Mouse (Mus musculus) spleen, postnatal 10 days (tissue): ENCODE data around the gene Pkd1.

Experiments
- DNase-seq, 2 experiments: peaks; one replicate each; pipeline ENCODE4 v3.0.0; 2021 to 2022; ENCODE audit warnings: low spot score in 2 of 2

Pkd1 gene

GRCm38 (mm10) chr17:24549618-24550415, at the start of gene Pkd1:
Pkd1 (plus strand) TSS chr17:24549834.
- DNase-seq = peak; percentile 99

DNA sequence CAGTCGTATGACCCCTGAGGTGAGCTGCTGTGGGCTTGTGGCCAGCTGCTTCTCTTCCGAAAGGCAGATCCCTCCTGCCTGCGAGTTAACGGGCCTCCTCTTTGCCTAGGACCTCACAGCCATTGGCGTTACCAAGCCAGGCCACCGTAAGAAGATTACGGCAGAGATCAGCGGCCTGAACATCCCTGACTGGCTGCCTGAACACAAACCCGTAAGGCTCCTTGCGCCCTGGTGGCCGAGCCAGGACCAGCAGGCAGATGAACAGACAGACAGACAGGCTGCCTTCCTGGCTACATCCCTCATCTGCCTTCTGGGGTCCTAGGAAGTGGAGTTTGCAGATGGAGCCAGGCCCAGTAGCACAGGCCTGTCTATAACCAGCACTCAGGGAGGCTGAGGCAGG, 47.4 kb upstream of the Pkd1 start:
- DNase-seq = peak in 1 of 2 experiments; percentile 45

- no peak for DNase-seq
Observed at GRCm38 (mm10) chr17:24504085-24504484, 45.5 kb upstream of the Pkd1 start.

DNA sequence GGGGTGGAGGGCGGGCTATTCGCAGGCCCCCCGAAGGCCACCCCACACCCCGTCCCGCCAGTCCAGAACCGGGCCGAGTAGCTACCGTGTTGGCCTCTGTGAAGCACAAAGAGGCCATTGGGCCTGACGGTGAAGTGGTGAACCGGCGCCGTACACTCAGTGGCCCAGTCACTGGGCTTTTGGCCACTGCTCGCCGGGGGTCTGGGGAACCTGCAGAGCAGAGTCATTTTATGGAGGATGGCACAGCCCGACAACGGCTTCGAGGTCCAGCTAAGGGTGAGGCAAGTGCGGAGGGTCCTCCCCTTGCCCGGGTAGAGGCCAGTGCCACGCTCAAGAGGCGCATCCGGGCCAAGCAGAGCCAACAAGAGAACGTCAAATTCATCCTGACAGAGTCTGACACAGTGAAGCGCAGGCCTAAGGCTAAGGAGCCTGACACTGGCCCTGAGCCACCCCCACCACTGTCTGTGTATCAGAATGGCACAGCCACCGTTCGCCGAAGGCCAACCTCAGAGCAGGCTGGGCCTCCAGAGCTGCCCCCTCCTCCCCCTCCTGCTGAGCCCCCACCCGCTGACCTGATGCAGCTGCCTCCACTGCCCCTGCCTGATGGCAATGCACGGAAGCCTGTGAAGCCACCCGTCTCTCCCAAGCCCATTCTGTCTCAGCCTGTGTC, 44.2 kb upstream of the Pkd1 start:
- DNase-seq = no peak

DNA sequence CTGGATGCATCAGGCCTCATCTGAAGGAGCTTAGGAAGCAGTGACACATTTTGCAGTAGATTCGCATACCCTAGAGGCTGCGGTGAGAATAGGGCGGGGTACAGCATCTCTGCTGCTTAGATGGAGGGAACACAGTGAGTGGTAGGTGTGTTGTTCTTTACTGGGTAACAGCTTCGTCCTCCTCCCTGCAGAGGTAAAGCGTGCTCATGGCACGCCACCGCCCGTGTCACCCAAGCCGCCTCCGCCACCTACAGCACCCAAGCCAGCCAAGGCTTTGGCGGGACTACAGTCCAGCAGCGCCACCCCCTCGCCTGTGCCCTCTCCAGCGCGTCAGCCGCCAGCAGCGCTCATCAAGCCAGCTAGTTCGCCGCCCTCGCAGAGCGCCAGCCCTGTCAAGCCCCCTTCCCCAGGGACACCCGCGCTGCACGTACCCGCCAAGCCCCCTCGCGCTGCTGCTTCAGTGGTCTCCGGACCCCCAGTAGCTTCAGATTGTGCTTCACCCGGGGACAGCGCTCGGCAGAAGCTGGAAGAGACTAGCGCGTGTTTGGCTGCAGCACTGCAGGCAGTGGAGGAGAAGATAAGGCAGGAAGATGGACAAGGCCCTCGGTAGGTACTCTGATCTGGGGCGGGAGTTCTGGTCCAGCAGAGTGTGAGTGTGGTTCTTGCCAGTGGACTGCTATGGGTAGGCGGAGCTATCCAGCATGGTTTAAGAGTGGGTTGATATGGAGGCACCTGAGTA, 43.1 kb upstream of the Pkd1 start:
- no peak for DNase-seq

GRCm38 (mm10) chr17:24507129-24507664, 42.4 kb upstream of the Pkd1 start:
- no peak for DNase-seq

GRCm38 (mm10) chr17:24507806-24508460, 41.7 kb upstream of the Pkd1 start:
- DNase-seq = no peak

GRCm38 (mm10) chr17:24513609-24514008, 36.0 kb upstream of the Pkd1 start:
- peak in 1 of 2 experiments; percentile 62 for DNase-seq

DNA sequence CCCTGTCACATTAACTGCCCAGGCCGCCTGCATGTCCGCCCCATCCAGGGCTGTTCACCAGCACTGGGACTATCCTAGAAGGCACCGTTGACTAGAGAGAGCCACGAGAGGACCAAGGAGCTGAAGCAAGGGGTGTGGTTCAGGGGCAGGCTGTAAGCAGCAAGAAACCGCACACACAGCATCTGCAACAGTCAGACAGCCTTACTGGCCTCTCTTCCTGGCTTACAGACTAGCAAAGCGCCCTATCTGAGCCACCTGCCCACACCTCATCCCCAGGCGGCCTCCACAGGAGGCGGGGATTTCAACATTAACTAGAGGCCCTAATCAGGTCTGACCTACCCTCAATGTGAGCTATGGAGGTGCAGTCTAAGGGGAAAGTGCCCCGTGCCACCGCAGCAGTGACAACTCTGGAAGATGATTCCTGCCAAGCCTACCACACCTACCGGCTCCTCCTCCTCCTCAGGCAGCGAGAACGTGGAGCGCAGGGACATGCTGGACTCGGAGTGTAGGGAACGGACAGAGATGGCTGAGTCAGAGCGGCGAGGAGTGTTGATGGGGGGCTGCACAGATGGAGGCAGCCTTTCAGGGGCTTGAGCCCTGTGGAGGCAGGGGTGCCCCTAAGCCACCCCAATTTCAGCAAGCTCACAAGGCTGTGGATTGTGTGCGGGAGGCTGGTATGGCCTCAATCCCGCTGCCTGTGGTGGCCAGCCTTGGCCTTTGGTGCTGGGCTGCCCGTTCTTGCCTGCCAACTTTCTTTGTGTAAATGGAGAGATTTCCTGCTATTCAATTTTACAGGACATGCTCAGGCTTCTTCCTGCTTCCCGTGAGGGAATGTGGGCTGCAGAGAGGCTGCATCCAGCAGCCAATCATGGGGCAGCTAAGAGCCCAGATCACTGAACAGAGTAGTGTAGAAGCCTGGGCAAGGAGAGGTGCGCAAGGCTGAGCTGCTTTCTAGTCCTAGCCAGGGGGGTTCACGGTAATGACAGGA, 35.1 kb upstream of the Pkd1 start:
- no peak for DNase-seq

- no peak for DNase-seq
Observed at GRCm38 (mm10) chr17:24520450-24520849, 29.2 kb upstream of the Pkd1 start.

DNA sequence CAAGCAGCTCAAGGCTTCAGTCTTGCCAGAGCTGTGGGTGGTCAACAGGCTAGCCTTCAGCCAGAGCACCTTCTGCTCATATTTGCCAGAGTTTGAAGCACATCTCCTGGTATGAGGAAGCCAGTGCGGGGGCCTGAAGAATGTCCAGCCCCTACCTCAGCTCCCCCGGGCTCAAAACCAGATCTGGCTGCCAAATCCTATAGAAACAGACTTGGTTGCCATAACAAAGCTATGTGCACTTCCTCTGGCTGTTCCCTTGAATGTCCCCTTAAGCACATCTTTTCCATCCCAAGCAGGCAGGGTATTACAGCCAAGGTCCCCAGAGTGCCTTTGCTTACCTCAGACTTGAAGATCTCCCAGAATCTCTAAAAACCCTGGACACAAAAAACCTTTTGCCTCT, 24.9 kb upstream of the Pkd1 start:
- DNase-seq = no peak

GRCm38 (mm10) chr17:24527315-24527714, 22.3 kb upstream of the Pkd1 start:
- no peak for DNase-seq

GRCm38 (mm10) chr17:24527723-24528559, 21.7 kb upstream of the Pkd1 start, which contains the start of gene Traf7:
Traf7 (minus strand) TSS chr17:24527938.
- peak; percentile 81 to 92 for DNase-seq

DNA sequence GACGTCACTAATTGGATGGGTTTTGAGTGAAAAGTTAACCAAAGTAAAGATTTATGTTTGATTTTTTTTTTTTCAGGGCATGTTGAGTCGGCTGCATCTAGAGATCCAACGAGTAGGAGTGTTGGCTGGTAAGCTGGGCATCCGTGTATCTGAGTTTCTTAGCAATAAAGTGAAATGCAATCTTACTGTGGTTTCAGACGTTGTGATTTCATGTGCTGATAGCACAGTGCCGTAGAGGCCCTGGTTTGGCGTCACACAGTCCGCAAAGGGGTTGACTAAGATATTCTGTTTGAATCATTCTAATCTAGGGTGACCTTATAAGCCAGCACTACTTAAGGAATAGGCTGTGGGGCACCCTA, 21.1 kb upstream of the Pkd1 start:
- DNase-seq = no peak

GRCm38 (mm10) chr17:24529007-24529451, 20.6 kb upstream of the Pkd1 start:
- peak; percentile 58 to 72 for DNase-seq

DNA sequence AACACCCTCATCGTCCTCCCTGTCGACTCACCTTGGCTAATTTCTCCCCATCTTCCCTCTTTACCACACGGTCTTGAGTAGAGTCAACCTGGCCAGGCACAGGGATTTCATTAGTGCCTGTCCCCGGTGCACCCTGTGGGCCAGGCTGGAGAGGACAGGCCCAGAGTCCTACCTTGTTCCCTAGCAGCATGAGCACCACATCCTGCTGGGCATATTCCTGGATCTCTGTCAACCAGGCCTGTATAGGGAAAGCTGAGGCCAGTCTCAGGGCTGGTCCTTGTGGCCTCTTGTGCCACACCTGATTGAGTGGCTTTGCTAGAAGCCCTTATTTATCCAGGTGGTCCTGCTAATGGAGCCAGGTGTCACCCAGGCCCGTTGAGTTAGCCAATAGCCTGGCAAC, 19.8 kb upstream of the Pkd1 start:
- no peak for DNase-seq

DNA sequence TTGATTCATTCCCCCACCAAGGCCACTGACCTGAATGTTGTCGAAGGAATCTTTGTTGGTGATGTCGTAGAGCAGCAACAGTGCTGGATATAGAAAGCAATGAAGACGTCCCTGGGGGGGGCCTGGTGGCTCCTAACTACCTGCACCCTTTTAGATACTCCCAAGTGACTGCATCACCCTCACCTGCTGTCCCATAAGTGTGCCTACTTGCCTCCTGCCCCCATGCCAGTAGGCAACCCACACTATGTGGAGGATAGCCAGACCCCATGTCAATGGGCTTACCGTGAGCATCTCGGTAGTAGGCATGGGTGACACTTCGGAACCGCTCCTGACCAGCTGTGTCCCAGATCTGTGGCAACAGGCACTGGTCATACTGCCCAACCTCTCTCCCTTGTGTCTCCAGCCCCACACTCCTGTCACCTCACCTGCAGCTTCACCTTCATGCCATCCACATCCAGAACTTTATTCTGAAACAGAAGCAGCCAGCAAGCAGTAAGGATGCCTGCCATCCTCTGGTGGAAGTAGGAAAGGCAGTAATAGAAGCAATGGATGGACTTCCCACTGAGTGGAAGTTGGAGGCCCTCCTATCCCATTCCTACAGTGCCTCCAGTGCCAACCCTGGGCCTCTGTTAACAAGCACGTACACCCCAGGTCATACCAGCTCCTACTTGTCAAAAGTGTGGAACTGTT, 19.1 kb upstream of the Pkd1 start:
- no peak for DNase-seq

- no peak for DNase-seq
Observed at GRCm38 (mm10) chr17:24531064-24531463, 18.6 kb upstream of the Pkd1 start.

GRCm38 (mm10) chr17:24532045-24532444, 17.6 kb upstream of the Pkd1 start:
- DNase-seq = no peak
